Mouse (Mus musculus) heart, embryonic 16.5 days (tissue): ENCODE measurements around the gene Olfr1348. TPM values are rescaled to one million over a fixed set of nuclear protein-coding genes. Genes with fewer than 3 reads are reported as not detected.
"Not testable (repeated sequence)": the region's sequence is repeated elsewhere in the genome, so short reads cannot be mapped to it uniquely, and the experiment has no call there.

Experiments used
- ATAC-seq: fragments of 200-750 bp; cut with Nextera tagmentation; replicated peaks from 2 replicates; pipeline ENCODE4 v1.8.0; 2017; ENCODE audit warnings: moderate number of reproducible peaks; ENCODE audit not compliant: insufficient read depth, low FRiP score; ENCODE audit errors: extremely low read depth
- H3K27ac ChIP-seq: fragments of 300-500 bp; sonication (generic); 2 replicates; pipeline ENCODE4 v1.5.1; 2014; ENCODE audit warnings: mild to moderate bottlenecking, low read length, control low read depth, moderate library complexity
- H3K27me3 ChIP-seq: fragments of 300-500 bp; sonication (generic); 2 replicates; pipeline ENCODE4 v1.6.1; 2014; ENCODE audit warnings: low read length, mixed read lengths; ENCODE audit not compliant: control insufficient read depth, insufficient read depth
- H3K36me3 ChIP-seq: fragments of 300-500 bp; sonication (generic); 2 replicates; pipeline ENCODE4 v1.6.1; 2014; ENCODE audit not compliant: control insufficient read depth, insufficient read depth
- H3K4me1 ChIP-seq: fragments of 300-500 bp; sonication (generic); 2 replicates; pipeline ENCODE4 v1.6.1; 2014; ENCODE audit warnings: low read length, mixed read lengths; ENCODE audit not compliant: control insufficient read depth, insufficient read depth
- H3K4me2 ChIP-seq: fragments of 300-500 bp; sonication (generic); 2 replicates; pipeline ENCODE4 v1.6.1; 2014; ENCODE audit warnings: low read depth, mild to moderate bottlenecking, control low read depth, low read length
- H3K4me3 ChIP-seq: fragments of 300-500 bp; sonication (generic); 2 replicates; pipeline ENCODE4 v1.5.1; 2014; ENCODE audit warnings: mild to moderate bottlenecking, control low read depth, low read length
- H3K9ac ChIP-seq: fragments of 300-500 bp; sonication (generic); 2 replicates; pipeline ENCODE4 v1.6.1; 2014; ENCODE audit warnings: low read length, control low read depth
- H3K9me3 ChIP-seq: fragments of 300-500 bp; sonication (generic); replicated peaks from 2 replicates; pipeline ENCODE4 v1.6.1; 2016; ENCODE audit warnings: low read length; ENCODE audit not compliant: control insufficient read depth
- WGBS: fragments of 180-500 bp; shearing (Covaris S2); extraction: QIAGEN DNeasy Blood & Tissue Kit; methylation state at CpG from one replicate; pipeline ENCODE4 v1.1.7; 2014; 5-methylcytosine and 5-hydroxymethylcytosine counted together
- polyA plus RNA-seq: library from polyadenylated mRNA; unstranded; fragments of >200 nt; fragmentation: Nextera tagmentation; extraction: Ambion mirVana; gene quantifications from 2 replicates; pipeline ENCODE4 v1.2.1, GENCODE M21; 2015

Olfr1348 gene
- polyA plus RNA-seq: not detected in 2 replicates

- no peak for ATAC-seq
- H3K4me2 ChIP-seq: no peak within 1 kb of the TSS
- no peaks in the 10 kb centered on the region for H3K27me3 ChIP-seq
- no peaks in the 10 kb centered on the region; the same call in 1 of the 2 replicates for H3K9me3 ChIP-seq
- no peak within 1 kb of the TSS for H3K4me3 ChIP-seq
- H3K4me1 ChIP-seq: no peaks in the 10 kb centered on the region
- no peaks in the 10 kb centered on the region for H3K36me3 ChIP-seq
- no peak within 1 kb of the TSS for H3K27ac ChIP-seq
- H3K9ac ChIP-seq: no peak within 1 kb of the TSS
- 83% methylated on average over 1 of the region's 1 CpGs for WGBS
Measured at GRCm38 (mm10) chr7:6508648-6509047, at the start of gene Olfr1348. Olfr1348 (minus strand) TSS chr7:6508748.

DNA sequence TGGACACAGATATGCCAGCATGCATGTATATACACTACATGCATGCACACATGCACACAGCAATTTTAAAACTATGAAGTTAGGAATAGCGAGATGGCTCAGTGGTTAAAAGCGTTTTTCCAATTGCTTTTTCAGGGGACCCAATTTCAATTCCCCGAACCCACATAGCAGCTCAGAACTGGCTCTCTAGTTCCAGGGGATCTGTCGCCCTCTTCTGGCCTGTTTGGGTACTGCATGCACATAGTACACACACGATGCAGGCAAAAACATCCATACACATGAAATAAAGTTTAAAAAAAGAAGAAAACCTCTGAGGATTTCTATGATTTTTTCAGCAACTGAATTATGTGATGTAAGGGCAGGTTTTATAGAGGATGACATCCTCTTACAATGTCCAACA lies 17.6 kb upstream of the Olfr1348 start:
- Histone ChIP-seq H3K9me3 (peaks cover 18% of the 10 kb centered on the region), H3K4me3 (no peak overlapping the region), H3K36me3 (no peaks in the 10 kb centered on the region), H3K27me3 (no peaks in the 10 kb centered on the region), H3K9ac (no peak overlapping the region), H3K4me1 (no peaks in the 10 kb centered on the region), H3K4me2 (no peak overlapping the region), H3K27ac (no peak overlapping the region)
- ATAC-seq: no peak
- WGBS: 58% methylated on average over 5 of the region's 5 CpGs

DNA sequence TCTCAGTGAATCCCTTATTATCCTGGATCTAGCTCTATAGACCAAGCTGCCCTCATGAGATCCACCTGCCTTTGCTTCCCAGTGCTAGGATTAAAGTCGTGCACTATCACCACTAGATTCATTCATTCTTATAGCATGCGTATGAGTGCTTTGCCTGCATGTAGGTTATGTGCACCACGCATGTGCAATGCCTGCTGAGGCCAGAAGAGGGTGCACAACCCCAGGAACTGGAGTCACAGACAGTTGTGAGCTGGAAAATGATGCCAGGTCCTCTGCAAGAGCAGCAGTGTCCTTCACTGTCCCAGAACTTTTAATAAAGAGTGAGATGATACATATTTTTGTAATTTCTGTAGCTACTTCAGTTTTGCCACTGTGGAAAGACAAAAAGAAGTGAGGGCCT lies 16.5 kb upstream of the Olfr1348 start:
- WGBS: 58% methylated on average over 3 of the region's 3 CpGs

GRCm38 (mm10) chr7:6522850-6523249 lies 14.3 kb upstream of the Olfr1348 start, which contains the start of gene Olfr1349:
Olfr1349 (minus strand) TSS chr7:6522950.
- 73% methylated on average over 5 of the region's 5 CpGs for WGBS
- Histone ChIP-seq H3K4me1 (no peaks in the 10 kb centered on the region), H3K9ac (no peak within 1 kb of the TSS), H3K4me3 (no peak within 1 kb of the TSS), H3K36me3 (no peaks in the 10 kb centered on the region), H3K9me3 (peaks cover 15% of the 10 kb centered on the region), H3K27me3 (no peaks in the 10 kb centered on the region), H3K4me2 (no peak within 1 kb of the TSS), H3K27ac (no peak within 1 kb of the TSS)
- no peak for ATAC-seq

More for the DNA sequence above, 16.5 kb upstream of the Olfr1348 start:
- Histone ChIP-seq H3K9ac (no peak overlapping the region), H3K4me3 (no peak overlapping the region), H3K27me3 (no peaks in the 10 kb centered on the region), H3K27ac (no peak overlapping the region), H3K4me1 (no peaks in the 10 kb centered on the region), H3K4me2 (no peak overlapping the region), H3K9me3 (peaks cover 20% of the 10 kb centered on the region), H3K36me3 (no peaks in the 10 kb centered on the region)
- no peak for ATAC-seq

GRCm38 (mm10) chr7:6521666-6522065 lies 13.1 kb upstream of the Olfr1348 start:
- no peaks in the 10 kb centered on the region for H3K36me3 ChIP-seq
- H3K27me3 ChIP-seq: no peaks in the 10 kb centered on the region
- H3K27ac ChIP-seq: no peak overlapping the region
- no peak for ATAC-seq
- no peak overlapping the region for H3K9ac ChIP-seq
- H3K4me1 ChIP-seq: no peaks in the 10 kb centered on the region
- peaks cover 11% of the 10 kb centered on the region for H3K9me3 ChIP-seq
- 29% methylated on average over 1 of the region's 1 CpGs for WGBS
- no peak overlapping the region for H3K4me2 ChIP-seq
- no peak overlapping the region for H3K4me3 ChIP-seq

GRCm38 (mm10) chr7:6499655-6500054 lies 8.9 kb downstream of the Olfr1348 start, which contains the start of gene Olfr1347:
Olfr1347 (minus strand) TSS chr7:6499755.
- whole genome bisulfite sequencing: 38% methylated on average over 1 of the region's 1 CpGs
- no peak for ATAC-seq
- no peak within 1 kb of the TSS for H3K9ac ChIP-seq

GRCm38 (mm10) chr7:6486841-6487240 lies 21.7 kb downstream of the Olfr1348 start, which contains the start of gene Olfr5:
Olfr5 (minus strand) TSS chr7:6486941.
- ATAC-seq: no peak
- H3K27me3 ChIP-seq: no peaks in the 10 kb centered on the region
- no peak within 1 kb of the TSS for H3K4me2 ChIP-seq
- no peaks in the 10 kb centered on the region for H3K4me1 ChIP-seq
- H3K4me3 ChIP-seq: no peak within 1 kb of the TSS
- 21% methylated on average over 2 of the region's 2 CpGs for WGBS
- H3K27ac ChIP-seq: no peak within 1 kb of the TSS
- H3K36me3 ChIP-seq: no peaks in the 10 kb centered on the region
- H3K9ac ChIP-seq: no peak within 1 kb of the TSS
- H3K9me3 ChIP-seq: peaks cover 6% of the 10 kb centered on the region; the same call in 1 of the 2 replicates

More at GRCm38 (mm10) chr7:6499655-6500054, 8.9 kb downstream of the Olfr1348 start, which contains the start of gene Olfr1347:
- H3K36me3 ChIP-seq: no peaks in the 10 kb centered on the region
- no peaks in the 10 kb centered on the region for H3K4me1 ChIP-seq
- H3K27ac ChIP-seq: no peak within 1 kb of the TSS
- peaks cover 8% of the 10 kb centered on the region; the same call in 1 of the 2 replicates for H3K9me3 ChIP-seq
- H3K27me3 ChIP-seq: no peaks in the 10 kb centered on the region
- H3K4me3 ChIP-seq: no peak within 1 kb of the TSS
- H3K4me2 ChIP-seq: no peak within 1 kb of the TSS

GRCm38 (mm10) chr7:6477633-6478032 lies 30.9 kb downstream of the Olfr1348 start:
- not testable (repeated sequence) for H3K4me3 ChIP-seq, H3K36me3 ChIP-seq, H3K27ac ChIP-seq, H3K4me2 ChIP-seq, H3K9ac ChIP-seq, H3K27me3 ChIP-seq, H3K9me3 ChIP-seq, H3K4me1 ChIP-seq, ATAC-seq
- WGBS: 55% methylated on average over 2 of the region's 2 CpGs

DNA sequence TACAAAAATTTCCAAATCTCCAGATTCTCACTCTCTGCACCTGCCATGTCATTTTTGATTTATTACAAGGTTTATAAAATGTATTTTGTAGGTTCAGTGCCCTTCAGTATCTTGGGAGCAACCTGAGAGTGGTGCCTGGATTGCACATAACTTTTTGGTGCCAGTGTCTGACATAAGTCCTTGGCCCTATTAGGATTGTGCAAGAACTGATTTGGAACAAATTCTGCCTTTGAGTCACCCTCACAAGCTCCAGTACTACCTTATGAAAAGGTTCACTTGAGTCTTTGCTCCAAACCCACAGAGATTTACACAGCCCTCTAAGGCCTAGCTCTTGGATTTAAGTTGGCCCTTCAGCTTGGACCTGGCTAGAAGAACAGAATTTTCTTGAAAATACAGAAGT lies 41.6 kb downstream of the Olfr1348 start, which contains the start of gene Olfr1346:
Gene Olfr1346, plus strand, starts transcription at position 151 of the 400 bp plus-strand sequence.
- Histone ChIP-seq H3K4me1 (no peaks in the 10 kb centered on the region), H3K9me3 (0 out of 2 replicates have a peak, but pooled peaks cover 2% of the 10 kb centered on the region), H3K27me3 (no peaks in the 10 kb centered on the region), H3K36me3 (no peaks in the 10 kb centered on the region), H3K4me3 (no peak within 1 kb of the TSS), H3K4me2 (no peak within 1 kb of the TSS), H3K27ac (no peak within 1 kb of the TSS), H3K9ac (no peak within 1 kb of the TSS)
- no peak for ATAC-seq
